Mouse (Mus musculus) testis, postnatal 14 days (tissue): ENCODE results near the gene Gpsm2.
"Not testable (repeated sequence)": the region's sequence is repeated elsewhere in the genome, so short reads cannot be mapped to it uniquely, and the experiment has no call there.

Experiments used
- DNase-seq: peaks from one replicate; pipeline ENCODE4 v3.0.0; 2021; ENCODE audit warnings: low spot score

Gpsm2 gene

DNA sequence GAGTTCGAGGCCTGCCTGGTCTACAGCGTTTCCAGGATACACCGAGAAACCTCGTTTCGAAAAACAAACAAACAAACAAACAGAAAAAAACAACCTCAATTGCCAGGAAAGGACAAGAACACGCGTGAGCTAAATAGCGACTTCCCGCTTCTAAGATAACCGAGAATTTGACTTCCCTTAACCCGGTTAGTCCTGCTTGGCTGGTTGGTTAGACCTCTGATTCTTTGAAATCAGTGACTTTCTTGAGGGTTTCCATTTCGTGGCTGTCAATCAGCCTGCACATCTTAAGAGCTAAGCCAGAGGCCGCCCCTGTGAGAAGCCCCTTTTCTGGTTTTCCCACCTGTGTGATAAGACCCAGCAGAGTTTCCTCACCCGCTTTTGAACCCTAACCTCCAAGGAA lies 67.5 kb downstream of the Gpsm2 start:
- no peak for DNase-seq

DNA sequence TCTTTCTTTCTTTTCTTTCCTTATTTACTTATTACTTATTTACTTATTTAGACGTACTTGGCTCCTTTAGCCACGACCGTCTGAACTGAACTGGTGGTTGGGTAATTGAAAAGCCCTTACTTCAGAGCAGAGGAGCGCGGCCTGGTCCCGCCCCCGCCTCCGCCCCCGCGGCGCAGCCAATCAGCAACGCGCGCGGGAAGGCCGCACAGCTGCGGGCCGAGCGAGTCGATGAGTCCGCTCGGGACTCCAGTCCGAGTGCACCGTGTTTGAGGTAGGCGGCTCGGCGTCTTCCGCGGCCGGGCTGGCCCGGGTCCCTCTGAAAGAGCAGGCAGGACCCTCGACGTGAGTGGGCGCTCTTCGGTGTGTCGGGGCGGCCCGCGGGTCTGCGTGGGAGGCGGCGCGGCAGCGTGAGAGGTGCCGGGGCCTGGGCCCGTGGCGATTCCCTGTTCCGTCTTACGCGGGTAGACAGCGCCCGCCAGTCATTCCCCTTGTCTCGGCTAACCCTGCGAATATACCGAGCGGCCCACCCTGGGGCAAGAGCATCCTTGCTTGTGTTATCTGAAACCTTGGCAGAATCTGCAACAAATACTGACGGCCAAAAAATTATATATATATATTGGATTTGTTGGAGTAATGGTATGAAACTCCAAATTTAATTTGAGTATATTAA lies 68.3 kb downstream of the Gpsm2 start, which contains the start of gene Clcc1:
Gene Clcc1 (plus strand): TSS at position 204 of the 670 bp plus-strand sequence.
- peak; percentile 95 for DNase-seq

DNA sequence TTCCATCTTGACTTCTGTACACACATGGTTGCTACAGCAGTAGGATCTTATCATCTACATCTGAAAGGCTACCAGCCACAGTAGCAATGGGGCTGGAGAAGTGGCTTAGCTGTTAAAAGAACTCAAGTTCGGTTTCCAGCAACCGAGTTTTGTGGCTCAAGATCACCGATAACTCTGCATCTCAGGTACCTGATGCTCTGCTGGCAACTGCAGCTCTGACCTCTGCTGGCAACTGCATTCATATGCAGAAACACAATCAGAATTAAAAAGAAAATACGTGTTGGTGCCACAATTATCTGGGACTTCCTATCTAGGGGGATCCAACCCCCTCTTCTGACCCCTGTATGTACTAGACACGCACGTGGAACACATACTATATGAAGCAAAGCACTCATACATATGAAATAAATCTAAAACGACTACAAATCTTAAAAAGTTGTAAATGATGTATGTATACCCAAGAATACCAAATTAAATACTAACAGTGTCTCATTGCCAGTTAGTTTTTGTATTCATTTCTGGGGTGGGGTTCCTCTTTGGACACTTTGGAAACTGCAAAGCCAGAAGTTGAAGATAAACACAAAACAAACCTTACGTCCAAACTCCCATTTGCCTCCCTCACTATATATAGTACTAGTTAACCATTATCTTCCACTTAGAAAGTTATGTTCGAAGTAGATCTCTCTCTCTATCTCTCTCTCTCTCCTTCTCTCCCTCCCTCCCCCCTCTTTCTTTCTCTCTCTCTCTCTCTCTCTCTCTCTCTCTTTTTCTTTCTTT lies 69.1 kb downstream of the Gpsm2 start:
- DNase-seq = no peak

DNA sequence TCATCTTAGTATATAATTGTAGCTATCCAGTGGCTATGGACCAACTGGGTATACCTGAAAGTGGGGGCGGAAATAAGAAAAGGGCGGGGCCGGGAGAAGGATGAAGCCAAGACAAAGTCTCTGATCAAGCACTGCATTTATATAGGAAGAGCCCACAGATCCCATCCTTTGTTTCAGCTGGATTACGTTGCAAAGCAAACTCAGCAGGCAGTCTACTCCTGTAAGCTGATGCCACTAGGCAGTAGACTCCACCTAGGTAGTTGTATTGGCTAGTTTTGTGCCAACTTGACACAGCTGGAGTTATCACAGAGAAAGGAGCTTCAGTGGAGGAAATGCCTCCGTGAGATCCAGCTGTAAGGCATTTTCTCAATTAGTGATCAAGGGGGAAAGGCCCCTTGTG lies 74.4 kb downstream of the Gpsm2 start:
- not testable (repeated sequence) for DNase-seq

DNA sequence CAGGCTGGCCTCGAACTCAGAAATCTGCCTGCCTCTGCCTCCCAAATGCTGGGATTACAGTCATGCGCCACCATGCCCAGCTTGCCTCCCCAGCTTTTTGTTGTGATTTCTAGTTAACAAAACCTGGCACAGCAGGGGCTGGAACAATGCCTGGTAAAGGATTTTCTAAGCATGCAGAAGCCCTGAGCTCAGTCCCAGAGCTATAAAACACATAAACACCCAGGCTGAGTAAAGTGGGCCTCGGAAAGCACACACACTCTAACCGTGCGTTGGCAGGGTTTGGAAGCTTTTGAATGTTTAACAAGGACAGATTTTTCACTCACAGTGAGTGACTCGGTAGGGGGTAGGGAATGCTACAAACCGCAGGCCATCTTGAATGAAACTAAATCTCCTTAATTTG lies 76.1 kb downstream of the Gpsm2 start:
- no peak for DNase-seq

DNA sequence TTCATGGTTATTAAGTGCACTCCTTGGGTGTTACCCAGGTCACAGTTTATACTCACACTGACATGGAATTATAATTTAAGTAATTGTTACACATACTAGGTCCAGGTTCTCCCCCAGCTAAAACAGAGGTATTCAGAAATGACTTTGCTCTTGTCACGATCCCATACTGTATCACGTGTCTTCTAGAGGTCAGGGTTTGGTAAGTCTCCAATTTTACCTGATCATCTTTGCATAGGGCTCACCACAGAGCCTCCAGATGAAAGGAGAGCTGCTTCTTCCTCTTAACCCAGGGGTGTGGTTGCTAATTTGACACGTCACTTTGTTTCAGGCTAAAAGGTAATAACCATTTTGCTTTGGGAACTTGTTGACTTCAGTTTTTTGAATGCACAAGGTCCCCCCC lies 77.3 kb downstream of the Gpsm2 start:
- DNase-seq = no peak

DNA sequence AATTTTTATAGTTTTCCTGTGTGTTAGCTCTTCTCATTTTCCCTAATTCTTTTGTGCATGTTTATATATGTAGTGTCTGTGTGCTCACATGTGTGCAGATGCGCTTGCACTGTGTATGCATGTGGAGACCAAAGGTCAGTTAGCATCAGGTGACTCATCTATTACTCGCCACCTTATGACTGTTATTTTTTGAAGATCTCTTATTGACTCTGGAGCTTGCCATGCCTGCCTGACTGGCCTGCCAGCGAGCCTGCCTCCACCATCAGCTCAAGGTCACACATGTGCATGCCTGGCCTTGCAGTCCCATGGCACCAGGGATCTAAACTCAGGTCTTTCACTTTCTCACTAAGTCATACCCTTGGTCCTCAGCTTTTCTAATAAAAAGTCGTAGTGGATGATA lies 81.1 kb downstream of the Gpsm2 start:
- DNase-seq = no peak

DNA sequence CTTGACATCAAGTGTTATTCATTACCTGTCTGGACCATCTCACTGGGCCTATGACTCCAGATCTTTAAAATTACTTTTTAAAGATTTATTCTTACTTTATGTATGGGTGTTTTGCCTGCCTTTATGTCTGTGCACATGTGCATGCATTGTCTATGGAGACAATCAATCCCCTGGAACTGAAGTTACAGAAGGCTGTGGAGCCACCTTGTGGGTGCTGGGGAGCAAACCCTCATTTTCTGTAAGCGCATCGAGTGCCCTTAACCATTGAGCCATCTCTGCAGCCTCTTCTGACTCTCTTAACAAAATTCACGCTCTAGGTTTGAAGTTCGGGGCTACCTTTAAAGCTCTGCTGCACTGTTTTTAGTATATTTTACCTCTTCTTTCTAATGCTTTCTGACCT lies 82.7 kb downstream of the Gpsm2 start:
- DNase-seq = no peak

DNA sequence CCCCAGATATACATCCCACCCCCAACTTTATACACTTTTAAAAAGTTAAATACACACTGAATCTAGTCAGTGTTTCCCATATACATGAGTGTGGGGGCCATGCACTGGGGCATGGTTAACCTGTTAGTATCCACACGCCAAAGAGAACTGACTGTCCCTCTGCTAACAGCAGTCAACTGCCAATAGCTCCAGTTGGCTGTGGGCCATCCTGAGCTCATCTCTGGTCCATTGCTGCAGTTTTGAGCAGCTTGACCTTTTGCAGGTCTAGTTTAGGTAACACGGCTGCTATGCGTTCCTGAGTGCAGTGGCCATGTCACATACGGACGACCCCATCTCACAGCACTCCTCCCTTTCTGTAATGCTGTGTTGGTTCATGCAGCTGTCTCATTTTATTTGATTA lies 87.3 kb downstream of the Gpsm2 start:
- DNase-seq = no peak
